Mouse (Mus musculus): Measurements from ENCODE around the gene Mfsd13b.

The Mfsd13b gene

DNA sequence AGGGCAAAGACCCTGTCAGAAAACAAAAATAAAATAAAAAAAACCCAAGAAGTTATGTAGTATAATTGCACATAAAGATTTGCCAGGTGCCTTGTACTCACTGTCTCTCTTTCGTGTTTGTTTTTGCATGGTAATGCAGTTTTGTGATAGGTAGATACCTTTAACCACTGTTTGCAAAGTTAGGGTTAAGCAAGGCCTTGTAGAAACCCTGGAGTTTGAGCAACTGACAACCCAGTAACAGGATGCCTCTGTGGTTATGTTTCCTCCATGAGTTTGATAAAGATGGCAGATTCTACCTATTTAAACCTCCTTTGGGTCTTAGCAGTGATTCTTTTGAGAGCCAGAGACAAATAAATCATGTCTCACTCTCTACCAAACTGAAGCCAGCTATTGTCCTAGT lies 61.2 kb downstream of the Mfsd13b start:
- no peak for DNase-seq (ENCODE audit: low read depth, low spot score)

DNA sequence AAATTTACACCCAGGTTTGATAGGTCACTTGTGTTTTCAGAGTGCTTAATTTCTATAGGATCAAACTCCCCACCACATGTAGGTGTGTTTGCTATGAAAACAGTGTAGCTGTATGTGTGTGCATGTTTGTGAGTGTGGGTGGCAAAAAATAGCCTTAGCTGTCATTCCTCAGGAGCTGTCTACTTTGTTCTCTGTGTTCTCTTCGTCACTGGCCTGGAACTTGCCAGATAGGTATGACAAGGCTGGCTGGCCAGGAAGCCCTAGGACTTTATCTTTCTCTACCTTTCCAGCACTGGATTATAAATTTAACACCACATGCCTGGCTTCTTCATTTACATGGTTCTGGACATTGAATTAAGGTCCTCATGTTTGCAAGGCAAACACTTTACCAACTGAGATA lies 61.9 kb downstream of the Mfsd13b start:
- DNase-seq (ENCODE audit: low read depth, low spot score), result no peak

DNA sequence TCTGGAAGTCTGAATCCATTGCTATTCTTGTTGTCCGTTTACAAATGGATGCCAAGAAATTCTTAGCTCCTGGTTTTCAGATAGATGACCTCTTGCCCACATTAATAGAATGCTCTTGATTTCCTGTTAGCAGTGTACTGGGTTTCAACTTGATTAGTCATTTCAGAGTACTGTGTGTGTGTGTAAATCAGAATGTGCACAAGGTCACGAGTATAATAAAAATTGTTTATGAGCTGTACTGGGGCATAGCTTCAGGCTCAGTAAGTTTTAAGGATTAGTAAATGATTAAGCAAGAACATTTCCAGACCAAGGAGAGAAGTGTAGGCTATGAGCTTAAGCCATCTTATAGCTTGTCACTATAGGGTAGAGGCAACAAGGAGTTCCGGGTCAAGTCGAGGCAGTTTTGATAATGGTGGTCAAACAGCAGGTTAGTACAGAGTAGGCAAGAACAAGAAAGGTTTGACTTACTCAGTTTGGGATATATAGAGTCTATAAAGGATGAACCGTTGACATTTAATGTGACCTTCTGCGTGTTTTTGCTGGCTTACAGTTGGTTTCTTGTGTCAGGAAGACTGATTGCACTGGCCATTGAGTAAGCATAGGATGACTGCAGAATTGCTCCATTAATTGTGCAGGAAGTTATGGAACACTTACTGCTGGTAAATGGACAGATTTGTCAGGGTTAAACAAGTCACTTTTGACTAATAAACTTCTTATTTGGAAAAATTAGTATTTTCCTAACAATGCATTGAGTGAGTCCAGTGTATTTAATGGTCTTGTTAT lies 63.6 kb downstream of the Mfsd13b start:
- no peak for DNase-seq (ENCODE audit: low read depth, low spot score)

- DNase-seq (ENCODE audit: low read depth, low spot score), result no peak
Observed at GRCm38 (mm10) chr7:121047624-121048023, 65.3 kb downstream of the Mfsd13b start.

- DNase-seq (ENCODE audit: low read depth, low spot score), result no peak
Observed at GRCm38 (mm10) chr7:121053071-121053470, 70.8 kb downstream of the Mfsd13b start.

DNA sequence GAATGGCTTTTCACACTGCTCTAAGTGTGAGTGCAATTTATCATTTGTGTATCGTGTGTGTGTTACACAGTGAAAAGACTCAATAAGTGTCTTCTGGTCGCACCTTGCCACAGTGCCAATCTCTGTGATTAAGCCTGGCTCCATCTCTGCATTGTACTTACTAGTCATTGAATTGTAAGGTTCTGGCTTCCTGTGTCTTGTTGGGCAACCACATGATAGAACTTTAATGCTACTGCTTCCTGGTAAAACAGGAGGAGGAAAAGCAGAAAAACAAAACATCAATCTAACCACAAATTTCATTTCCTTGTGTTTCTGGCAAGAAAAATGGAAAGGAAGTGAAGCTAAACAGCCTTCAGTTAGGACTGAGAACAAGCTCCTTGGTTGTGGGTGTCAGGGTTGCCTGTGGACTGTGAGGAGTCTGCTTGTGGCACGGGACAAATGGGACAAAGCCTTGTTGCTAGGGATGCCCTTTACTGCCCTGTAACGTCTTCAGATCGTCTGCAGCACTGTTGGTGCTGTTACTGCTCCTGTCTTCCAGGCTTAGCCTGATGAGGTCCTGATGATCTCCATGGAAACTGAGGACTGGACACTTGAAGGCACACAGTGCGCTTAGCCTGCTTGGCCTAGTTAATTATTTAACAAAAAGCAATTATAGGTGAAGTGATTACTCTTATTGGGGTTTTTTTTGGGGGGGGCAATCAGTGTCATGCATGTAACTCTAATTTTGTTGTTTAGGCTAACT lies 77.3 kb downstream of the Mfsd13b start:
- no peak for DNase-seq (ENCODE audit: low read depth, low spot score)

DNA sequence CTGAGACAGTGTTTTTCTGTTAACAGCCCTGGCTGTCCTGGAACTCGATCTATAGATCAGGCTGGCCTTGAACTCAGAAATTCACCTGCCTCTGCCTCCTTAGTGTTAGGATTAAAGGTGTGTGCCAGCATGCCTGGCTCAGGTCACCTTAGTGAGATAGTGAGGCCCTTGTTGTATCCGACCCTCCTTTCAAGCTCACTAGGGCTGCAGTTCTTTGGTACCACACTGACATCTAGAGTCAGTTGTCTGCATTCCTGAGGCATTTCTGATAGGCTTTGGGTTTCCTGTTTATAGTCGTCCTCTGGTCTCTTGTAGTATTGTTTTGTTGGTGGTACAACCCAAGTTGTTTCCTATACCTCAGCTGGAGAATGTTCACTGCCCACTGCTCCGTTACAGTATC lies 82.0 kb downstream of the Mfsd13b start:
- DNase-seq (ENCODE audit: low read depth, low spot score), result peak; percentile 58

Data from brain, adult 2 months (tissue).